Mouse (Mus musculus) kidney, embryonic 16.5 days (tissue): ENCODE results near the gene Mapkap1. TPM values are rescaled to one million over a fixed set of nuclear protein-coding genes. Genes with fewer than 3 reads are reported as not detected.
"Not testable (repeated sequence)": the region's sequence is repeated elsewhere in the genome, so short reads cannot be mapped to it uniquely, and the experiment has no call there.

Source experiments
- ATAC-seq: fragments of 200-750 bp; cut with Nextera tagmentation; 2 replicates; pipeline ENCODE4 v1.8.0; 2017; ENCODE audit warnings: moderate TSS enrichment; ENCODE audit not compliant: low FRiP score, low TSS enrichment
- H3K27ac ChIP-seq: fragments of 300-500 bp; sonication (generic); 2 replicates; pipeline ENCODE4 v1.5.1; 2014; ENCODE audit warnings: low read length
- H3K27me3 ChIP-seq: fragments of 300-500 bp; sonication (generic); 2 replicates; pipeline ENCODE4 v1.6.1; 2014; ENCODE audit warnings: low read length, control low read depth, mixed read lengths; ENCODE audit not compliant: insufficient read depth
- H3K36me3 ChIP-seq: fragments of 300-500 bp; sonication (generic); 2 replicates; pipeline ENCODE4 v1.6.1; 2014; ENCODE audit warnings: low read length, control low read depth, mixed read lengths; ENCODE audit not compliant: insufficient read depth
- H3K4me1 ChIP-seq: fragments of 300-500 bp; sonication (generic); 2 replicates; pipeline ENCODE4 v1.6.1; 2014; ENCODE audit warnings: low read length, control low read depth, mixed read lengths; ENCODE audit not compliant: insufficient read depth
- H3K4me2 ChIP-seq: fragments of 300-500 bp; sonication (generic); replicated peaks from 2 replicates; pipeline ENCODE4 v1.6.1; 2014; ENCODE audit warnings: low read depth, low read length
- H3K4me3 ChIP-seq: fragments of 300-500 bp; sonication (generic); 2 replicates; pipeline ENCODE4 v1.5.1; 2014; ENCODE audit warnings: mild to moderate bottlenecking, low read length
- H3K9ac ChIP-seq: fragments of 300-500 bp; sonication (generic); replicated peaks from 2 replicates; pipeline ENCODE4 v1.6.1; 2014; ENCODE audit warnings: low read length
- H3K9me3 ChIP-seq: fragments of 300-500 bp; sonication (generic); 2 replicates; pipeline ENCODE4 v1.6.1; 2016; ENCODE audit warnings: low read length, control low read depth
- WGBS: fragments of 180-500 bp; shearing (Covaris S2); extraction: QIAGEN DNeasy Blood & Tissue Kit; methylation state at CpG from one replicate; pipeline ENCODE4 v1.1.7; 2014; 5-methylcytosine and 5-hydroxymethylcytosine counted together
- polyA plus RNA-seq: library from polyadenylated mRNA; unstranded; fragments of >200 nt; fragmentation: Nextera tagmentation; extraction: Ambion mirVana; gene quantifications from 2 replicates; pipeline ENCODE4 v1.2.1, GENCODE M21; 2015

Gene Mapkap1
- polyA plus RNA-seq, 1 experiment from 2014 or later = 91.2 TPM

- H3K4me1 ChIP-seq = peaks cover 5% of the 10 kb centered on the region; the same call in 1 of the 2 replicates
- 60% methylated on average over 3 of the region's 3 CpGs for WGBS
- H3K4me2 ChIP-seq = no peak overlapping the region
- H3K9ac ChIP-seq = no peak overlapping the region
- H3K27me3 ChIP-seq = no peaks in the 10 kb centered on the region
- H3K27ac ChIP-seq = no peak overlapping the region
- H3K9me3 ChIP-seq = no peaks in the 10 kb centered on the region
- H3K36me3 ChIP-seq = no peaks in the 10 kb centered on the region
- ATAC-seq = no peak
- no peak overlapping the region for H3K4me3 ChIP-seq
These were observed 75.5 kb downstream of the Mapkap1 start for GRCm38 (mm10) chr2:34482102-34482501.

GRCm38 (mm10) chr2:34482531-34482930 is 76.0 kb downstream of the Mapkap1 start:
- H3K36me3 ChIP-seq = no peaks in the 10 kb centered on the region
- ATAC-seq = no peak
- H3K9me3 ChIP-seq = no peaks in the 10 kb centered on the region
- H3K9ac ChIP-seq = no peak overlapping the region
- H3K4me2 ChIP-seq = no peak overlapping the region
- no peak overlapping the region for H3K27ac ChIP-seq
- no peak overlapping the region for H3K4me3 ChIP-seq
- H3K4me1 ChIP-seq = peaks cover 5% of the 10 kb centered on the region; the same call in 1 of the 2 replicates
- 61% methylated on average over 3 of the region's 3 CpGs for WGBS
- H3K27me3 ChIP-seq = no peaks in the 10 kb centered on the region

GRCm38 (mm10) chr2:34487281-34487680 is 80.7 kb downstream of the Mapkap1 start:
- Histone ChIP-seq H3K27ac (no peak overlapping the region), H3K27me3 (no peaks in the 10 kb centered on the region), H3K4me2 (no peak overlapping the region), H3K9me3 (no peaks in the 10 kb centered on the region), H3K4me3 (no peak overlapping the region), H3K36me3 (no peaks in the 10 kb centered on the region), H3K4me1 (no peaks in the 10 kb centered on the region), H3K9ac (no peak overlapping the region)
- WGBS = 84% methylated on average over 7 of the region's 7 CpGs
- ATAC-seq = no peak

GRCm38 (mm10) chr2:34503975-34504730 is 97.6 kb downstream of the Mapkap1 start:
- ATAC-seq = no peak
- Histone ChIP-seq H3K9ac (no peak overlapping the region), H3K4me1 (no peaks in the 10 kb centered on the region), H3K9me3 (no peaks in the 10 kb centered on the region), H3K27me3 (no peaks in the 10 kb centered on the region), H3K4me2 (no peak overlapping the region), H3K36me3 (peaks cover 2% of the 10 kb centered on the region; the same call in 1 of the 2 replicates), H3K27ac (no peak overlapping the region), H3K4me3 (no peak overlapping the region)
- 55% methylated on average over 3 of the region's 3 CpGs for WGBS

- H3K4me3 ChIP-seq, H3K9me3 ChIP-seq, H3K4me2 ChIP-seq, H3K36me3 ChIP-seq, H3K27ac ChIP-seq, H3K27me3 ChIP-seq, ATAC-seq, H3K4me1 ChIP-seq, H3K9ac ChIP-seq: not testable (repeated sequence)
- WGBS = 97% methylated on average over 2 of the region's 2 CpGs
These were observed 99.6 kb downstream of the Mapkap1 start for GRCm38 (mm10) chr2:34506162-34506561.

GRCm38 (mm10) chr2:34509856-34510255 is 103.3 kb downstream of the Mapkap1 start:
- Histone ChIP-seq H3K9me3 (no peaks in the 10 kb centered on the region), H3K4me2 (no peak overlapping the region), H3K27me3 (no peaks in the 10 kb centered on the region), H3K9ac (no peak overlapping the region), H3K36me3 (no peaks in the 10 kb centered on the region), H3K4me1 (no peaks in the 10 kb centered on the region), H3K4me3 (no peak overlapping the region), H3K27ac (no peak overlapping the region)
- 94% methylated on average over 5 of the region's 5 CpGs for WGBS
- ATAC-seq = no peak

- no peaks in the 10 kb centered on the region for H3K9me3 ChIP-seq
- 84% methylated on average over 5 of the region's 5 CpGs for WGBS
These were observed 108.7 kb downstream of the Mapkap1 start for GRCm38 (mm10) chr2:34515263-34515662.

GRCm38 (mm10) chr2:34518083-34518482 is 111.5 kb downstream of the Mapkap1 start:
- Histone ChIP-seq H3K9ac (no peak overlapping the region), H3K4me3 (no peak overlapping the region), H3K9me3 (no peaks in the 10 kb centered on the region), H3K4me2 (no peak overlapping the region), H3K27ac (no peak overlapping the region), H3K36me3 (no peaks in the 10 kb centered on the region), H3K4me1 (no peaks in the 10 kb centered on the region), H3K27me3 (no peaks in the 10 kb centered on the region)
- WGBS = 73% methylated on average over 2 of the region's 2 CpGs
- ATAC-seq = no peak

More at GRCm38 (mm10) chr2:34515263-34515662, 108.7 kb downstream of the Mapkap1 start:
- Histone ChIP-seq H3K4me3 (no peak overlapping the region), H3K27ac (no peak overlapping the region), H3K4me2 (no peak overlapping the region), H3K4me1 (no peaks in the 10 kb centered on the region), H3K9ac (no peak overlapping the region), H3K36me3 (no peaks in the 10 kb centered on the region), H3K27me3 (no peaks in the 10 kb centered on the region)
- ATAC-seq = no peak

- no peak overlapping the region for H3K9ac ChIP-seq
- WGBS = 93% methylated on average over 5 of the region's 5 CpGs
These were observed 112.0 kb downstream of the Mapkap1 start for GRCm38 (mm10) chr2:34518526-34518925.

GRCm38 (mm10) chr2:34519525-34519924 is 113.0 kb downstream of the Mapkap1 start:
- H3K36me3 ChIP-seq = no peaks in the 10 kb centered on the region
- no peaks in the 10 kb centered on the region for H3K9me3 ChIP-seq
- H3K27me3 ChIP-seq = no peaks in the 10 kb centered on the region
- 52% methylated on average over 6 of the region's 6 CpGs for WGBS
- H3K27ac ChIP-seq = no peak overlapping the region
- no peak overlapping the region for H3K4me2 ChIP-seq
- H3K4me1 ChIP-seq = 0 out of 2 replicates have a peak, but pooled peaks cover 2% of the 10 kb centered on the region
- no peak overlapping the region for H3K4me3 ChIP-seq
- no peak for ATAC-seq
- no peak overlapping the region for H3K9ac ChIP-seq

More at GRCm38 (mm10) chr2:34518526-34518925, 112.0 kb downstream of the Mapkap1 start:
- no peaks in the 10 kb centered on the region for H3K4me1 ChIP-seq
- H3K4me3 ChIP-seq = no peak overlapping the region
- no peaks in the 10 kb centered on the region for H3K9me3 ChIP-seq
- H3K36me3 ChIP-seq = no peaks in the 10 kb centered on the region
- no peak overlapping the region for H3K27ac ChIP-seq
- no peaks in the 10 kb centered on the region for H3K27me3 ChIP-seq
- no peak for ATAC-seq
- no peak overlapping the region for H3K4me2 ChIP-seq
